Mouse (Mus musculus): ENCODE measurements around the gene Plek2.
A peak's percentile ranks its signal among the peaks of the same experiment; 100 is the strongest.

Gene Plek2

DNA sequence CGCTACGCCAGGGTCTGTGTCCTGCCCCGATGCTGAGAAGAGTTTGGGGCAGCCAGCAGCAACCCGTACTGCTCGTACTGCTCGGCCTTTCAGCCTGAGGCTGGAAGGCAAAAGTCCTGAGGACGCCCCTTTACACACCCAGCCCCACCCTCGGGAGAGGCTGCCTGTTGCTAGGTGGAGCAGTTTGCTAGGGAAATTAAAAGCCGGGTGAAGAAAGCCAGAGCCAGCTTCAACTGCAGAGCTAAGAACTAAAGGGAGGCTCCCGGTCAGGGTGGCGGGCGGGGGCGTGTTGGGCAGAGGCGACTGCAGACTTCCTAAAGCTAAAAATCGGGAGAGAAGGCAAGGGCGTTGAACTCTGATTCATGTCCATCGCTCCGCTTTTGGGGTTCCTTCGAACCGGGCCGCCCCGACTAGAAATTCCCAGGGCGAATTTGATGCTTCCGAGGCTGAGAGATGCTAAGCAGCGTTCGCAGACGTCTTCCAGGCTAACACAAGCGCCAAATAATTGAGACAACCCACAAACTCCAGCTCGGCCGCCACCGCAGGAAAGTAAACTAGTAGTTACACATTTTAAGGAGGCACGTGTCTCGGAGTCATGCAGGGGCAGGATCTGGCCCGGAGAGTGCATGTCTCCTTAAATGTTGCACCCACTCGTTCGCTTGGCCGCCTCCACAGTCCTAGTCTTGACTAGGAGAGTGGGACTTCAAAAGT lies 5.1 kb upstream of the Plek2 start:
- peak in 1 of 2 experiments; percentile 29 for DNase-seq (ENCODE audit: low spot score in 2 of 2)

DNA sequence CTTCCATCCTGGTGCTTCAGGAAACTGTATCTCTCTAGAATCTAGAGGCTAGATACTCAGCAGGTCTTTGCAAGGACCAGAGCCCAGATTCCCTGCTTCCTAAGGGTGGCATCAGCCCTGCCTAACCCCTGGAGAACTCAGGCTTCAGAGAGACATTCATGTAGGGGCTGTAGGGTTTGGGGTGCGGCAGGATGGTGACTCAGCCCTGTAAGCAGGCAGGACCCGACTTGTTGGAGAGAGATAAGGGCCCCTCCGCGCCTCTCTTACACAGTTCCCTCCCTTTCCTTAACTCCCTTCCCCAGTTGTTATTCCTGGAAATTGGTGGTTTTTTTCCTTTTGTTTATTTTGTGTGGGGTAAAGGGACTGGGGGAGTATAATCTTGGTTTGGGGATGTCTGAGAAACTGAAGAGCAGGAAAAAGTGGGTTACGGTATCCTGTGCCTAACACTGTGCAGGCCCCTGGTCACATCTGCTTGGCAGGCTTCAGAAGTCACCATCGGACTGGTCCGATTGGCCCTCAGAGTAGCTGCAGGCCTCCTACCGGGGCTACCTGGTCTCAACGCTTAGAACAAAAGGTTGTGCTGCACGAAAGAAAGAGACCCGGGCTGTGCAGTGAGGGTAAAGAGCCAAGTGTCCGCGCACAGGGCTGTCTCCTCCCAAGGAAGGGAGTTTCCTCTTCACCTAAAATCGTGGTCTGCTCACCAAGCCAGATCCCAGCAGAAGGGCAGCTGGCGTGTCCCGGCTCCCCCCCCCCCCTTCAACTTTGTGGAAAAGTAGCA lies 4.1 kb upstream of the Plek2 start:
- DNase-seq (ENCODE audit: low spot score in 2 of 2): no peak

DNA sequence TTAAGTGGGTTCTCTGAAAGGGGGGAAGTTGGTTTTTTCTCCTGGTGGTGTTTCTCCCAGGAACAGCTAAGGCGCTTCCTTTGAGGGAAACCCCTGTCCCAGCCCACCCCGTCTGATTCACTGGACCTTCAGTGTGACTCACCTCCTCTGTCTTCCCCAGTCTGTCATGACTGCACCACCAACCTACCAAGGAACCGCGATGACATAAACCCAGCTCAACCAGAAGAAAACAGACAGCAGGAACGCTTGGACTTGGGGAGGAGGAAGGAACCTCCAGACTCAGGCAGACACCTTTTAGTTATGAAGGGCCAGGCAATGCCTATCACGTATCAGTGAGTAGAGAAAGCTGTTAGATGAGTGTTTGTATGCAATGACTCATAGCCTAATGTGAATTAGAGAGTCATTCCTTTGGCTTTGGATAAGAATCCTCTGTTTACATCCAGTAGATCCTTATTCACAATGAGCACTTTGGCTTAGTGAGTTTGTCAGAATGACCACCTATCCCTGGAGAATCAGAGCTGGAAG lies 1.4 kb upstream of the Plek2 start:
- no peak for DNase-seq (ENCODE audit: low spot score in 2 of 2)

DNA sequence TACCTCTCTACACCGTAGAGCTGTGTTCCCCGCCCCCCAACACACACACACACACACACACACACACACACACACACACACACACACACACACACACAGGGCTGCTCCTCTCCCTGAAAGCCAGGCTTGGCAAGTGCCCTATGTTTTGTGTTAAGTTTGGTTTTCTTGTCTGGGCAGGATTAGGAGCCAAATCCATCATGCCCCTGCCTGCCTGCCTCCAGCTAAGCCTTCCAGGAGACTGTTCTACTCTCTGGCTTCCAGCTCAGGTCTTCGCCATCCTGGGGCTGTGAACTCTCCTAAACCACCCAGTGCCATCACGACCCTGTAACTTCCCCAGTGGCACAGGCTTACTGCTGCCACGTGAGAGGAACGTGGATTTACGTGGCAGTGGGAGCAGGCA lies 2.3 kb downstream of the Plek2 start:
- DNase-seq (ENCODE audit: low spot score in 2 of 2): no peak

DNA sequence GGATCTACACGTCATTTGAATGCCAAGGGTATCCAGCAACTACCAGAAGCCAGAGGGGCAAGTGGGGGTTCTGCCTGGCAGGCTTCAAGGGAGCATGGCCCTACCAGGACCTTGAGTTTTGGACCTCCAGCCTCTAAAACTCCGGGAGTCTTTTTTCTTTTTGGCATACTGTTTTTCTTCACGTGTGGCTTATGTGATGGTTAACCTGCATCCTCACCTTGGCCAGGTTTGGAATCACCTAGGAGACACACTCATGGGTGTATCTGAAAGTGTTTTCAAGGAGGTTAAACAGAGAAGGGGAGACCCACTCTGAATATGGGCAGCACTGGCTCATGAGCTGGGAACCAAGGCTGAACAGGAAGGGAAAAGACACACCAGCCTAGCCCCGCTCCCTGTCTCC lies 3.5 kb downstream of the Plek2 start:
- DNase-seq (ENCODE audit: low spot score in 2 of 2): no peak

DNA sequence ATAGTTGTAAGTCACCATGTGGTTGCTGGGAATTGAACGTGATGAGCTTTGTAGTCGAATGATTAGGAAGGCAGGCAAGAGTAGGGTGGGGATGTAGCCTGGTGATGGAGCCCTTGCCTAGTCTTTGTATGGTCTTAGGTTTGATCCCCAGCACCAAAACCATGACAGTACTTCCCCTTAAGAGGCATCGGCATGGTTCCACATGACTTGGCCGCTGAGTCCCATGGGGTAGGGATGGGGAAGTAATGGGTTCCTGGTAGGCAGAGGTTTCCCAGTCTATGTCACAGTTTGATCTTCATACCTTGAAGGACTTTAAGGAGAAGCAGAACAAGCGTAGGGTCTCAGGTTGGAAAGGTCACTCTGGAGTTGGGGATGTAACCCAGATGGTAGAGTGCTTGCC lies 5.3 kb downstream of the Plek2 start:
- no peak for DNase-seq (ENCODE audit: low spot score in 2 of 2)

DNA sequence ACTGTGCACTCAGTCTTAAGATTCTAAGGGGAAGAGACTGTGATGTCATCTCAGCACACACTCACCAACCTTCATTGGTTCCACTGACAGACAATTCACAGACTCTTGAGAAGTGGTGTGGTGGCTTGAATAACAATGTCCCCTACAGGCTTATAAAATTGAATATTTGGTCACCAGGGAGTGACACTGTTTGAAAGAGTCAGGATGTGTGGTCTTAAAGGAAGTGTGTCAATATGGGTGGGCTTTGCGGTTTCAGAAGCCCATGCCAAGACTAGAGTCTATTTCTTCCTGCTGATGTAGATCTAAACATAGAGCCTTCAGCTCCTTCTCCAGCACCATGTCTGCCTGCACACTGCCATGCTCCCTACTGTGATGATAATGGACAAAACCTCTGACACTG lies 8.9 kb downstream of the Plek2 start:
- DNase-seq (ENCODE audit: low spot score in 2 of 2): no peak

DNA sequence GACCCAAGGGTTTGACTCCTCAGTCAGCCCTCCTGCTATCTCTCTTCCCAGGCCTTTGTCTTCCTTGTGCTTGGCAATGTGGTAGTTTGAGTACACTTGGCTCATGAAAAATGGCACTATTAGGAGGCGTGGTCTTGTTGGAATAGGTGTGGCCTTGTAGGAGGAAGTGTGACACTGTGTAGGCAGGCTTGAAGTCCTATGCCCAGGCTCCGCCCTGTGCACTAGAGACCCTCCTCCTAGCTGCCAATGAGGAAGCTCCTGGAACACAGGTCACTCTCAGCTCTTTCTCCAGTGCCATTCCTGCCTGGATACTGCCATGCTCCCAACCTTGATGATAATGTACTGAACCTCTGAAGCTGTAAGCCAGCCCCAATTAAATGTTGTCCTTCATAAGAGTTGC lies 15.6 kb downstream of the Plek2 start:
- no peak for DNase-seq (ENCODE audit: low spot score in 2 of 2)

DNA sequence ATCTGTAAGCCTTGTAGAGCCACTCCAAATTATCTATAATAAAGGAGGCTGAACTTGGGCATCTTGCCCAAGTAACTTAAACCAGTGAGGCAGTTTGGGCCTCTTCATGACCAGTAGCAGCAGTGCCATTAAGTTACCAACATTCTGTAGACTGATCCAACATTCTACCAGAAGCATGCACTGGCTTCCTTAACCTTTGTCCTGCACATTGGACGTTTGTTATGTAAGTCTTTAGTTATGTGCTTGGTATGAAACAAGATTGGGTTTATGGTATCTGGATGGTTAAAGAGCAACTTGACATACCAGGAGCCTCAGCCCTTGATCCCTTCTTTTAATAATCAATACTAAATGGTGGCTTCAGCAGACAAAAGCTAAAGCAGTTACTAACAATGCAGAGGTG lies 16.7 kb downstream of the Plek2 start:
- DNase-seq (ENCODE audit: low spot score in 2 of 2): no peak

DNA sequence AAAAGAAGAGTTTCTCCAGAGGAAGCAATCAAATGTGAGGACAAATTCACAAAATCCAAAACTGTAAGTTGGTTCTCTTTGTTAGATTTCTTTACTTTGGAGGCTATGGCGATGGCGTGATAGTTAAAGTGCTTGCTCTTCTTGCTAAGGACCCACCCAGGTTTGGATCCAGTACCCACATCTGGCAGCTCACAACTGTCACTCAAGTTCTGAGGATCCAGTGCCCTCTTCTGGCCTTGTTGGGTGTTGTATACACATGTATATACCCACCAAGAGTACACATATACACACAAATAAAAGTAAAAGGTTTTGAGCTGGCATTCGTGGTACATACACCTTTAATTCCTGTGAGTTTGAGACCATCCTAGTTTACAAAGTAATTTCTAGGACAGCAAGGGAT lies 32.2 kb downstream of the Plek2 start:
- DNase-seq (ENCODE audit: low spot score in 2 of 2): no peak

DNA sequence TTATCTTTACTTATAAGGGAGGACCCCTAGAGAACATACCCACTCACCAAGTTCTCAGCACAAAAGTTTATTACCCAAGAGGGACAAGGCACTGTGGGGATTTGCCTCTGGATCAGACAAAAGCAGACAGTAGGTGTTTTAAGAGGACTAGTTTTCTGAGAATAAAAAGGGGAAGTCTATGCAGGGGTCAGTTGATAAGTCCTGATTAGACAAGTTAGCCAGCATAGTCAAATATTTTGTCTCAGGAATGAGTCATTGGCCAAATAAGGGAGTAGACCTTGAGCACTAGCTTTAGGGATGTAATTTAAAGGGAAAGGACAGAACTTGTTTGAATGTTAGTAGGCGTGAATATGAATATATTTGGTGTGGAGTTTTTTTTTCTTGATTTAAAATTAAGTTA lies 38.6 kb downstream of the Plek2 start:
- DNase-seq (ENCODE audit: low spot score in 2 of 2): no peak

DNA sequence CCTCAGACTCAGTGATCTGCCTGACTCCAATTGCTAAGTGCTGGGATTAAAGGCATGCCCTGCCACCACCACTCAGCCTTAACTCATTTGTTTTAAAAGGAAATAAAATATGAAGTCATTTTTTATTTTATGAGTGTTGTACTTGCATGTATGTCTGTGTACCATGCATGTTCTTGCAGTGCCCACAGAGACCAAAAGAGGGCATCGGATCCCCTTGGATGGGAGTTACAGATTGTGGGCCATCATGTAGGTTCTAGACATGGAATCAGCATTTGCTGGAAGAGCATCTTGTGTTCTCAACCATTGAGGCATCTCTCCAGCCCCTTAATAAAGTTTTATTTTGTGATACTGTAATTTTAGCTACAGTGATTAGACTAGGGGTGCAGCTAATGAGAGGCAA lies 41.3 kb downstream of the Plek2 start:
- DNase-seq (ENCODE audit: low spot score in 2 of 2): peak in 1 of 2 experiments; percentile 25

DNA sequence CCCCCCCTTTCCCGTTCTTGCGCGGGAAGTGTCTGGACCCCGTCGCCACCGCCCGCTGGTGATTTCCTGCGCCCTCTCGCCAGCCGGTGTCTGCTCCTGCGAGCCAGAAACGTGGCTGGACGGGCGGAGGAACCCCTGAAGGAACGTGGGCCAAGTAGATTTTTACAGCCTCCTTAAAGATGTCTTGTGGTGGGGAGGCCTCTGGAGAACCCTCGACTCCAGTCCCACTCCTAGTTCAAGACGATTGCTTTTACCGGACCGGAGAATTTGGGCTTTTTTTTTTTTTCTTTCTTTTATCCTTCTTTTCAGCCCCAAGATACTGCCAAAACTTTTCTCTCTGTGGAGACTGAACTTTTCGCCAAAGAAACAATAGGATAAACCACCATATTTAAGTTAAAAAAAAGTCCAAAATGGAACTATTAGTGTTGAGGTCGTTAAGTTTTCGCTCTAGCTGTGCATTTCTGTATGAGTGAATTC lies 44.5 kb downstream of the Plek2 start:
- DNase-seq (ENCODE audit: low spot score in 2 of 2): no peak

DNA sequence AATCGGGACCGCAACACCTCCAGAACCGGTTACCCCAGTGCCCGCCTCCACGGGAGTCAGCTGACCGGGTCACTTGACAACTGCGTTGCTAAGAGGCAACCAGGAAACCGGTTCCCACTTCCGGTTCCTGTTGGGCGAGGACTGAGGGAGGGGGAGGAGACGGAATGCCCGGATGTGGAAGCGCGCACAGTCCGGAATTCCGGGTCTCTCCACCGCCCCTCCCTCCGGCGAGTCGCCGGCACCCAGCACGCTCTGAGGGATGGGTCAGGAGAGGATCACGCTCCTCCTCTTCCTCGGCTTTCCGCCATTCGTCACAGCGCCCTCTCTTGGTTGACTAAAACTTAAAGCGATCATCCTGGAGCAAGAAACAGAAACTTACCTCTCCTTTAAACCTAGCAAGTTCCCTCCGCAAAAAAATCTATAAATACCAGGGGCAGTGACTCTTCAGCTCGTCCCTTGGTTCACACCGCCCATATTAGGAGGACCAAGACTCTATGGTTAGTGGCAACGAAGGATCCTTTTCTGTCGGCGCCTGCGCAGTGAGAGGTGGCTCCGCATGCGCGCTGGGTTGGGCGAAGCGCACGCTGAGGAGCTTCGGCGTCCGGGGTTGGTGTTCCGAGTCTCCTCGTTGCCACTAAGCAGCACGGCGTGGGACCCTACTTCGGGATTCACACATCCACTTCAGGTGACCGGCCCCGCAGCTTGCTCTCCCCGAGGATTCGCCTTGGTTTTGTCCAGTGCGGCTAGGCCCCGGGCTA lies 45.1 kb downstream of the Plek2 start, which contains the start of the genes Atp6v1d and Eif2s1:
TSS of gene Atp6v1d (minus strand) at position 143 of the 758 bp plus-strand sequence.
TSS of gene Eif2s1 (plus strand) at position 324 of the 758 bp plus-strand sequence.
- peak; percentile 99 to 100 for DNase-seq (ENCODE audit: low spot score in 2 of 2)

DNA sequence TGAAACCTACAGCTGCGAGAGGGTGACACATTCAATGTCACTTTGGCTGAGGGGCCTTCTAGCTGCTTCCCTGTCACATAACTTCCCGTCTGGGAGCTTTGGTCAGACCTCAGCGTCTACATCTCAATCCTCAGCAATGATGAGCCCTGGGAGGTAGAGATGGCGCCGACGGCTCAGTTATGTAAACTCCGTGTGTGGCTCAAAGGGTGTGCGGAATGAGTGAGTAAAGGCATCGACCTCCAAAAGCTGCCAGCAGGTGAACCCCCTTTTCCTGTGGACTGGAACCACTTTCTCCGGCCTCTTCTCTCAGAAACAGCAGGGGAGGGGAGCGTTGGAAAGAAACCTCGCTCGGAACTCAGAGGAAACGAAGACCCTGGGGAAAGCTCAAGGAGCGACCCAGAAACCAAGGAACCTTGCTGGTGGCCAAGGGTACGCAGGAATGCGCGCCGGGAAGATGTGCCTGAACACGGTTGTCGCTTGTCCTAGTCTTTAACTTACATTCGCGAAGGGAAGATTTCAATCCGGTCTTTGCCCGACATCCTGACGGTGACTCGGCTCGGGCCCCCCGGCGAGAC lies 45.8 kb downstream of the Plek2 start:
- peak in 1 of 2 experiments; percentile 33 for DNase-seq (ENCODE audit: low spot score in 2 of 2)

DNA sequence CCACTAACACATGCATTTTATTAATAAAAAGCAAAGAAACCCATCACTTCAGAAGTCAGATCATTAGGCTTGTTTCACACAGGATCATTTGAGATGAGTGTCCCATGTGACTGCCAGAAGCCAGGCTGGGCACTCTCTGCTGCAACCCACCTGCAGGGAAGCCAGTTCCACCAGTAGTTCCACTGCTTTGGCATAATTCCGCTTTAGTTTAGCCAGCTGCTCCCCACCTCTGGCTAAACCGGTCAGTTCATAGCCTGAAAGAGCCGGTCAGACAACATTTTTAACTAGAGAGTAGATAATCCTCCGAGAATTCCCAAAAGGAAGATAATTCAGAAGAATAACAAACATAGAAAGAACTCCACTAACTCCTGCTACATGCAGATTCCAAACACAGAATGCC lies 58.5 kb downstream of the Plek2 start:
- no peak for DNase-seq (ENCODE audit: low spot score in 2 of 2)

DNA sequence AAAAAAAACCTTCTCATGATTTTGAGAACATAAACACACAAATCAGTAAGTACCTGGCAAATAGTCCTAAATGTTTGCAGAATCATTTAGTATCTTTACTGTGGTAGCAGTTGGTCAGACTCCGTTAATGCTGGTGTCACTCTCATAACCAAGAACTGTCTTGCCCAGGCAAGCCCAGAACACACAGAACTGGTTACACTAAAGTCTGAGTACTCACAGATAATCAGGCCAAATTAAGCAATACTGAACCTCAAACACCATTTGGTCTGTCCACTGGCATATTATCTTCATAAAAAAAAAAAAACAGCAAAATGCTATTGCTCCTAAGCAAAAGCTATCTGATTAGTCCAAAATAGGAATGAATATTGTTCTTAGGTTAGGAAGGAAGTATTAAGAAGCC lies 64.3 kb downstream of the Plek2 start:
- no peak for DNase-seq (ENCODE audit: low spot score in 2 of 2)

DNA sequence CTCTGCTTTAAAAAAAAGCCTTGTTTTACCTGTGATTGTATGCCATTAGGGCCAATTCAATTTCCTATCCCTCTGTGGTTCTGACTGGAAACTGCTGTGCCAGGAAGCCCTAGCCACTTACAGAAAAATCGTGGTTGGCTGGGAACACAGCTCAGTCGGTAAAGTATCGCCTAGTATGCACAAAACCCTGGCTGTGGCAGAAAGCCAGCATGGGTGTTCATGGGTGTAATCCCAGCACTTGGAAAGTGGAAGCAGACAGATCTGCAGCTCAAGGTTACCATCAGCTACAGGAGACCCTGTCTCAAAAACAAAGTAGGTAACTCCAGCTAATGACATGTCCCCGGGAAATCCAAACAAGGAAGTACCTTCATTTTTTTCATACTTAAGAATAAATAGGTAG lies 66.9 kb downstream of the Plek2 start:
- no peak for DNase-seq (ENCODE audit: low spot score in 2 of 2)

Measured in right cerebral cortex, postnatal 10 days (tissue).